Mouse (Mus musculus) neural tube, postnatal 0 days (tissue): ENCODE data around the gene Cd68. TPM values are rescaled to one million over a fixed set of nuclear protein-coding genes. Genes with fewer than 3 reads are reported as not detected.

Experiments
- microRNA counts: library from miRNA; unstranded; fragments of <30 nt; microRNA quantifications from one replicate; lab custom pipeline; 2015
- microRNA-seq: library from miRNA; unstranded; fragments of <30 nt; microRNA quantifications from one replicate; pipeline ENCODE4, GENCODE M21; 2016
- polyA plus RNA-seq: library from polyadenylated mRNA; unstranded; fragments of >200 nt; fragmentation: Nextera tagmentation; extraction: Ambion mirVana; gene quantifications from 2 replicates; pipeline ENCODE4 v1.2.1, GENCODE M21; 2015

Cd68 gene
- 14.1 and 18.7 TPM in 2 replicates for polyA plus RNA-seq

GRCm38 (mm10) chr11:69665961-69666664 lies at the start of gene Cd68:
TSS of gene Cd68 (minus strand) at chr11:69666153.

GRCm38 (mm10) chr11:69695361-69696181 lies 29.6 kb upstream of the Cd68 start, which contains the start of the genes Tnfsf12 and Tnfsfm13:
TSS of gene Tnfsf12 (minus strand) at chr11:69695849.
TSS of gene Tnfsfm13 (minus strand) at chr11:69696098.

GRCm38 (mm10) chr11:69685526-69686148 lies 19.7 kb upstream of the Cd68 start, which contains the start of gene Tnfsf13:
TSS of gene Tnfsf13 (minus strand) at chr11:69685784.

GRCm38 (mm10) chr11:69681314-69682208 lies 15.6 kb upstream of the Cd68 start, which contains the start of gene Senp3:
TSS of gene Senp3 (minus strand) at chr11:69682084.

GRCm38 (mm10) chr11:69672211-69672706 lies 6.3 kb upstream of the Cd68 start, which contains the start of gene Eif4a1:
TSS of gene Eif4a1 (minus strand) at chr11:69672423.

GRCm38 (mm10) chr11:69662213-69662966 lies 3.6 kb downstream of the Cd68 start, which contains the start of gene Mpdu1:
TSS of gene Mpdu1 (minus strand) at chr11:69662642.

GRCm38 (mm10) chr11:69655264-69656064 lies 10.5 kb downstream of the Cd68 start, which contains the start of gene Sox15:
TSS of gene Sox15 (plus strand) at chr11:69655314.

GRCm38 (mm10) chr11:69632284-69633089 lies 33.5 kb downstream of the Cd68 start, which contains the start of gene Fxr2:
TSS of gene Fxr2 (plus strand) at chr11:69632990.

GRCm38 (mm10) chr11:69621571-69622268 lies 44.2 kb downstream of the Cd68 start, which contains the start of gene Sat2:
TSS of gene Sat2 (plus strand) at chr11:69622024.

GRCm38 (mm10) chr11:69617805-69618204 lies 48.1 kb downstream of the Cd68 start, which contains the start of gene Shbg:
TSS of gene Shbg (minus strand) at chr11:69617905.

MicroRNA genes within 50 kb of the gene (microRNA counts, 519-probe panel; counts per million panel counts)
- 40.5 counts per million for microRNA mmu-miR-1934 (lab: Ali Mortazavi, UCI)
- 3,049 counts per million, percentile 14 among the panel's probes with 10 or more counts for microRNA mmu-miR-467f (lab: Ali Mortazavi, UCI)

Small RNA genes within 50 kb of the gene (microRNA-seq; reads per million reads assigned to microRNA genes)
- gene Mir1934 = 1.2 reads per million
- gene Mir467f = not detected

Other genes with a start within 250 kb of the Cd68 start
- 2.8 and 4.7 TPM in 2 replicates for gene Dnah2, start 117.0 kb downstream of the Cd68 start, polyA plus RNA-seq
- 132 and 148 TPM in 2 replicates for gene Efnb3, start 105.9 kb downstream of the Cd68 start, polyA plus RNA-seq
- gene Wrap53, start 85.9 kb downstream of the Cd68 start, polyA plus RNA-seq = 12.1 and 13.1 TPM in 2 replicates
- gene Trp53, start 85.8 kb downstream of the Cd68 start, polyA plus RNA-seq = 31.4 and 33.8 TPM in 2 replicates
- gene Atp1b2, start 60.2 kb downstream of the Cd68 start, polyA plus RNA-seq = 226 and 228 TPM in 2 replicates
- not detected in 2 replicates for gene Shbg, start 48.2 kb downstream of the Cd68 start, polyA plus RNA-seq
- gene Sat2, start 44.1 kb downstream of the Cd68 start, polyA plus RNA-seq = 29.9 and 31.5 TPM in 2 replicates
- gene Fxr2, start 33.2 kb downstream of the Cd68 start, polyA plus RNA-seq = 29.7 and 32.1 TPM in 2 replicates
- gene Sox15, start 10.8 kb downstream of the Cd68 start, polyA plus RNA-seq = 0.36 and 0.46 TPM in 2 replicates
- gene Mpdu1, start 3.5 kb downstream of the Cd68 start, polyA plus RNA-seq = 113 and 114 TPM in 2 replicates
- 347 and 357 TPM in 2 replicates for gene Eif4a1, start 6.3 kb upstream of the Cd68 start, polyA plus RNA-seq
- gene Senp3, start 15.9 kb upstream of the Cd68 start, polyA plus RNA-seq = 69.5 and 74.3 TPM in 2 replicates
- gene Tnfsf13, start 19.6 kb upstream of the Cd68 start, polyA plus RNA-seq = 0.92 and 0.93 TPM in 2 replicates
- 7.0 TPM in 2 replicates for gene Tnfsf12, start 29.7 kb upstream of the Cd68 start, polyA plus RNA-seq
- gene Tnfsfm13, start 29.9 kb upstream of the Cd68 start, polyA plus RNA-seq = 1.3 and 3.3 TPM in 2 replicates
- 9.6 and 10.9 TPM in 2 replicates for gene Polr2a, start 92.5 kb upstream of the Cd68 start, polyA plus RNA-seq
- gene Slc35g3, start 95.8 kb upstream of the Cd68 start, polyA plus RNA-seq = 0.09 and 0.15 TPM in 2 replicates
- 4.9 and 6.8 TPM in 2 replicates for gene Zbtb4, start 99.8 kb upstream of the Cd68 start, polyA plus RNA-seq
- gene Chrnb1, start 129.8 kb upstream of the Cd68 start, polyA plus RNA-seq = 1.3 and 1.5 TPM in 2 replicates
- 7.1 and 8.5 TPM in 2 replicates for gene Fgf11, start 135.7 kb upstream of the Cd68 start, polyA plus RNA-seq
- 1.2 and 1.6 TPM in 2 replicates for gene Tmem102, start 139.5 kb upstream of the Cd68 start, polyA plus RNA-seq
- not detected in 2 replicates for gene Gm39566, start 149.1 kb upstream of the Cd68 start, polyA plus RNA-seq
- not detected in 2 replicates for gene Spem2, start 152.3 kb upstream of the Cd68 start, polyA plus RNA-seq
- gene Spem1, start 156.0 kb upstream of the Cd68 start, polyA plus RNA-seq = not detected in 2 replicates
- gene Nlgn2, start 171.6 kb upstream of the Cd68 start, polyA plus RNA-seq = 25.7 and 29.7 TPM in 2 replicates
- 452 and 485 TPM in 2 replicates for gene Tmem256, start 172.4 kb upstream of the Cd68 start, polyA plus RNA-seq
- gene Plscr3, start 180.2 kb upstream of the Cd68 start, polyA plus RNA-seq = 32.3 and 33.8 TPM in 2 replicates
- 0.15 TPM in 1 of 2 replicates, not detected in the other for gene Tnk1, start 192.6 kb upstream of the Cd68 start, polyA plus RNA-seq
- not detected in 2 replicates for gene Tmem95, start 211.9 kb upstream of the Cd68 start, polyA plus RNA-seq
- 2.1 and 2.2 TPM in 2 replicates for gene Kctd11, start 215.3 kb upstream of the Cd68 start, polyA plus RNA-seq
- 0.10 and 0.15 TPM in 2 replicates for gene Acap1, start 229.4 kb upstream of the Cd68 start, polyA plus RNA-seq
- gene 2810408A11Rik, start 234.8 kb upstream of the Cd68 start, polyA plus RNA-seq = 3.0 and 3.2 TPM in 2 replicates
- gene Neurl4, start 234.9 kb upstream of the Cd68 start, polyA plus RNA-seq = 13.0 and 19.0 TPM in 2 replicates
- gene Gps2, start 247.7 kb upstream of the Cd68 start, polyA plus RNA-seq = 48.2 and 58.8 TPM in 2 replicates